Mouse (Mus musculus): ENCODE measurements at regions not wholly inside any gene's neighbourhood (a gene's known extent, or its start where the extent isn't known, plus 50 kb on each side); places are given as distances from the start of the nearest gene placed in this dataset.

DNA sequence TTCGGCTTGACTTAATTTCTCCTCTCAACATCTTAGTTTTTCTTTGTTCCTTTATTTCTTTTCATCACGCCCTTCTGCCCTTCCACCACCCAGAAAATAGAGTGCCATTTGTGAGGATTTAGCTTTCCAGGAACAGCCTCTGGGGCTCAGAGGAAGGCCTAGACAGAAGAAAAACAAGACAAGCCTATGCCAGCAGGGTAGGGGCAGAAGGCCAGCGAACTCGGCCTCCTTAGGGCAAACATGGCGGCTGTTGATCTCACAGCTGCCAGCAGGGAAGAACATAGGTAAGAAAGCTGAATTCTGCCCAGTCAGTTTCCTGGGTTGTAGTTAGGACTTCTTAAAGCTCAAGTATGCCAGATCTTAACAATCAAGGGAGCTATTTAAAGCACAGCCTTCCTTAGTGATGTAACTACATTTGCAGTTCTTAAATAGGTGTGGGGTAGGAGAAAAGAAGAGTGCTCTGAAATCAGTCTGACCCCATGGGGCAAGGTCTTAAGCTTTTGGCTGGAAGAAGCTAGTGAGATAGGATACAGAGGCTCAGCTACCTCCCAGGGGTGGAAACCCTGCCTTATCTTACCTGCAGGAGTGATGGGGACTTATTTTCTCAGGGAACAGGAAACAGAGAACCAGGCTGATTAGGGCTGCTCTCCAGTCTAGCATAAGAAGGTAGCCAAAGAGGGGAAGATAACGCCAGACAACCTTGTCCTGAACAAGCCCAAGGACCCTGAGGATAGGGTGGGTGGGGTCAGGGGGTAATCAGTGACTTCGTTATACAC lies 148.8 kb upstream of the Slc24a5 start:
- Histone ChIP-seq H3K4me3 (ENCODE audit: insufficient read depth, poor library complexity, severe bottlenecking) (no peak overlapping the region), H3K79me2 (ENCODE audit: control insufficient read depth, insufficient read depth) (no peaks in the 10 kb centered on the region), H3K79me3 (ENCODE audit: low read depth) (no peaks in the 10 kb centered on the region), H3ac (ENCODE audit: control insufficient read depth, insufficient read length, low read depth) (no peak overlapping the region), H3K36me3 (ENCODE audit: control insufficient read depth, insufficient read depth) (no peaks in the 10 kb centered on the region), H3K27me3 (ENCODE audit: control insufficient read depth, insufficient read depth, insufficient read length) (no peaks in the 10 kb centered on the region)
- TF ChIP-seq USF1 (IDR thresholded peaks at IDR 0.05; ENCODE audit: low read depth) (no peak), FOSL1 (IDR thresholded peaks at IDR 0.05; ENCODE audit: insufficient read depth, low read length, poor library complexity, severe bottlenecking) (no peak), CEBPB (IDR thresholded peaks at IDR 0.05; ENCODE audit: low read depth) (no peak), CTCF (IDR thresholded peaks at IDR 0.05; ENCODE audit: control insufficient read depth, insufficient read depth, insufficient read length) (no peak), MYOG (IDR thresholded peaks at IDR 0.05; ENCODE audit: control insufficient read depth, extremely low read depth, insufficient read length) (no peak), MYOD1 (IDR thresholded peaks at IDR 0.05; ENCODE audit: control insufficient read depth, insufficient read length, low read depth) (no peak), MAX (IDR thresholded peaks at IDR 0.05) (no peak)

DNA sequence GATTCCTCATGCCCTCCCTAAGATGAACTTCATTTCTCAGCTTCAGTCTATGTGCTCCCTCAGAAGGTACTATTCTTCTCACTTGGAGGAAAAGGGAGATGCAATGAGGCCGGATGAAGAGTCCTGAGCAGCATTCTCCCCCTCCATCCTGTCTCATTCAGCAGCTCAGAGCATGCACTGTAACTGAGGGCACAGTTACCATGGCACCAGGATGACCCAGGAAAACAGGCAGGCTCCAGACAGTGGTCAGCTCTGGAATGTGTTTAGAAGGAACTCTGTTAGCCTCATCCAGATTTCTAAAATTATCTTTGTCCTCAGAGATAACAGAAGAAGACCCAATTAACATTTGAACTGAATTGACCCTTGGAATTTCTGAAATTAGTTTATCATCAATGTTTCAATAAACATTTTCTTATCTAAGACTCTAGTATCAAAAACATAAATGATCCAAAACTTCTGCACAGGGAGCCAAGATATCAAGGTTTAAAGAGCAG lies 148.1 kb upstream of the Slc24a5 start:
- no peak overlapping the region for H3K4me3 ChIP-seq (ENCODE audit: insufficient read depth, poor library complexity, severe bottlenecking)
- H3K79me2 ChIP-seq (ENCODE audit: control insufficient read depth, insufficient read depth), result no peaks in the 10 kb centered on the region
- H3K79me3 ChIP-seq (ENCODE audit: low read depth), result no peaks in the 10 kb centered on the region
- no peaks in the 10 kb centered on the region for H3K36me3 ChIP-seq (ENCODE audit: control insufficient read depth, insufficient read depth)
- no peaks in the 10 kb centered on the region for H3K27me3 ChIP-seq (ENCODE audit: control insufficient read depth, insufficient read depth, insufficient read length)
- H3ac ChIP-seq (ENCODE audit: control insufficient read depth, insufficient read length, low read depth), result no peak overlapping the region
- TF ChIP-seq MYOG (IDR thresholded peaks at IDR 0.05; ENCODE audit: control insufficient read depth, extremely low read depth, insufficient read length) (no peak), CEBPB (IDR thresholded peaks at IDR 0.05; ENCODE audit: low read depth) (no peak), MYOD1 (IDR thresholded peaks at IDR 0.05; ENCODE audit: control insufficient read depth, insufficient read length, low read depth) (no peak), FOSL1 (IDR thresholded peaks at IDR 0.05; ENCODE audit: insufficient read depth, low read length, poor library complexity, severe bottlenecking) (no peak), USF1 (IDR thresholded peaks at IDR 0.05; ENCODE audit: low read depth) (no peak), MAX (IDR thresholded peaks at IDR 0.05) (no peak), CTCF (IDR thresholded peaks at IDR 0.05; ENCODE audit: control insufficient read depth, insufficient read depth, insufficient read length) (no peak)

DNA sequence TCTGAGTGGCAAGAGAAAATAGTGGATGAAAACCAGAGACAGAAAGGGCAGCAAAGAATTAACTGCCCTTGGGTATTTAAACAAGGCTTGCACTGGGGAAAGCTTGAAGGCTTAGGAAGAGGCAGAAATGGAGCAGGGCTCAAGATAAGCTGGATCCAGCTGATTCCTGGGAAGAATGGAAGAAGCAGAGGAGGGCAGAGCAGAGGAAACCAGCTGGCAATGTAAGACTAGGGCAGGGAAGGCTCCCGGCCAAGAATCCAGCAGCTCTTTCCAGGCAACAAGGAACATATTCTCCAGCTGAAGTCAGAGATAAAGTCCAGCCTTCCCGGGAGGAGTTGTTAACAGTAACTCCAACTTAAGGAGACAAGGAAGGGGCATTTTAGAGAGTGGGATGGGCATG lies 147.7 kb upstream of the Slc24a5 start:
- Histone ChIP-seq H3K4me3 (ENCODE audit: insufficient read depth, poor library complexity, severe bottlenecking) (no peak overlapping the region), H3K79me2 (ENCODE audit: control insufficient read depth, insufficient read depth) (no peaks in the 10 kb centered on the region), H3ac (ENCODE audit: control insufficient read depth, insufficient read length, low read depth) (no peak overlapping the region), H3K27me3 (ENCODE audit: control insufficient read depth, insufficient read depth, insufficient read length) (no peaks in the 10 kb centered on the region), H3K36me3 (ENCODE audit: control insufficient read depth, insufficient read depth) (no peaks in the 10 kb centered on the region), H3K79me3 (ENCODE audit: low read depth) (no peaks in the 10 kb centered on the region)
- TF ChIP-seq CEBPB (IDR thresholded peaks at IDR 0.05; ENCODE audit: low read depth), result no peak
- TF ChIP-seq CTCF (IDR thresholded peaks at IDR 0.05; ENCODE audit: control insufficient read depth, insufficient read depth, insufficient read length), result no peak
- TF ChIP-seq USF1 (IDR thresholded peaks at IDR 0.05; ENCODE audit: low read depth), result no peak
- TF ChIP-seq MYOD1 (IDR thresholded peaks at IDR 0.05; ENCODE audit: control insufficient read depth, insufficient read length, low read depth), result no peak

DNA sequence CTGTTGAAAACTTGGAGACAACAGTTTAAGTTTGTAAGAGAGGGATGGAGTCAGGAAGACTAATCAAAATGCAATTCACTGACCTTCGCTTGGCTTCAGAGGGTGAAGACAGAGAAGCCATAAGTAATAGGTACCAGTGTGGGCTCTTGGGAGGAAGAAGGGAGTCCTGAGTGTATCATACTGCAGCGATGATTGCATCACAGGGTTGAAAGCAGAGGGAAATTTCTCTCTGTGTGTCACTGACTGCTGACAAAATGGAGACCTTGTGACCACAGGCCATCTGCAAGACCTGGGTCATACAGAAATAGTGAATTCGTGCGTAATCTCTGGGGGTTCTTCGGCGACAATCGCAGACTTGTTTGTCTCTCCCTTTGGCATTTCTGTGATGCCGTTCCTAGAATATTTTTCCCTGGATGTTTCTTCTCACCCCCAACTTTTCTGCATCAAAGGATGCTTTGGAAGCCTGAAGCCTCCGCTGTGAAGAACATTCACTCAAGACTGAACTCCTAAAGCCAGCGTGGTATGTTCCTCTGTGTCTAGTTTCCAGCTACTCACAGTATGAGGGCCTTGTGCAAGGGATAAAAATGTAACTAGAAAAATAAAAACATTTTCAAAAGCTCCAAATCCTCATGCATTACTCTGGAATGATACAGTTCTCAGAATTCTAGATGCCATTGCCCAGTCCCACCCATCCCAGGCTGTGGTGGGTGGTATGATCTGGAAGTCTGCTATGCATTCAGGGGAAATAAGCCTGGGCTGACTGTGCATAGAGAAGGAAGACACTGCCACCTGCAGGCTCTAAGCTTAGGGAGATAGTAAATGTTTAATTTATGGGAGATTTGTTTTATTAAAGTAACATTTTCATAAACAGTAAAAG lies 139.8 kb upstream of the Slc24a5 start:
- H3K27me3 ChIP-seq (ENCODE audit: control insufficient read depth, insufficient read depth, insufficient read length), result no peaks in the 10 kb centered on the region

DNA sequence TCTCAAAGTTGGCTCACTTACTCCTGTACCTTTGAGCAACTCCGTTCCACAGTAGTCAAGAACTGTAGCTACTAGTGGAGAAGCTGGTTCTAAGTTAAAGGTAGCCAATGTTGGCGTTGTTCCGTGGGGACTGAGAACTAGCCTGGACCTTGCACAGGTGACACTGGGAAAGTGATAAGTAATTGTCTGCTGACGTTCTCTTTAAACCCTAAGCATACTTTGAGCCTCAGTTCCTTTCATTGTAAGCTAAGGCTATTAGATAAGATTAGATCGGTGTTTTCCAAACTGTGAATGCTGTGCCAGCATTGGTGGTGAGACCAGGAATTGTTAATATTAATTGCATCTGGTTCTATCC lies 139.2 kb upstream of the Slc24a5 start:
- TF ChIP-seq MYOG (IDR thresholded peaks at IDR 0.05; ENCODE audit: control insufficient read depth, extremely low read depth, insufficient read length), result no peak
- H3K79me2 ChIP-seq (ENCODE audit: control insufficient read depth, insufficient read depth), result no peaks in the 10 kb centered on the region
- no peaks in the 10 kb centered on the region for H3K79me3 ChIP-seq (ENCODE audit: low read depth)
- no peak overlapping the region for H3ac ChIP-seq (ENCODE audit: control insufficient read depth, insufficient read length, low read depth)
- no peaks in the 10 kb centered on the region for H3K27me3 ChIP-seq (ENCODE audit: control insufficient read depth, insufficient read depth, insufficient read length)
- no peak overlapping the region for H3K4me3 ChIP-seq (ENCODE audit: insufficient read depth, poor library complexity, severe bottlenecking)
- no peaks in the 10 kb centered on the region for H3K36me3 ChIP-seq (ENCODE audit: control insufficient read depth, insufficient read depth)

More for the DNA sequence above, 139.8 kb upstream of the Slc24a5 start:
- TF ChIP-seq CTCF (IDR thresholded peaks at IDR 0.05; ENCODE audit: control insufficient read depth, insufficient read depth, insufficient read length) (peak; percentile 31), CEBPB (IDR thresholded peaks at IDR 0.05; ENCODE audit: low read depth) (peak; percentile 71), USF1 (IDR thresholded peaks at IDR 0.05; ENCODE audit: low read depth) (no peak), MYOD1 (IDR thresholded peaks at IDR 0.05; ENCODE audit: control insufficient read depth, insufficient read length, low read depth) (no peak), MYOG (IDR thresholded peaks at IDR 0.05; ENCODE audit: control insufficient read depth, extremely low read depth, insufficient read length) (no peak), MAX (IDR thresholded peaks at IDR 0.05) (no peak), FOSL1 (IDR thresholded peaks at IDR 0.05; ENCODE audit: insufficient read depth, low read length, poor library complexity, severe bottlenecking) (no peak)
- H3K79me3 ChIP-seq (ENCODE audit: low read depth), result no peaks in the 10 kb centered on the region
- no peak overlapping the region for H3ac ChIP-seq (ENCODE audit: control insufficient read depth, insufficient read length, low read depth)
- no peaks in the 10 kb centered on the region for H3K79me2 ChIP-seq (ENCODE audit: control insufficient read depth, insufficient read depth)
- no peaks in the 10 kb centered on the region for H3K36me3 ChIP-seq (ENCODE audit: control insufficient read depth, insufficient read depth)
- no peak overlapping the region for H3K4me3 ChIP-seq (ENCODE audit: insufficient read depth, poor library complexity, severe bottlenecking)
